Mouse (Mus musculus): ENCODE data around the gene Vcl. TPM values are rescaled to one million over a fixed set of nuclear protein-coding genes. Genes with fewer than 3 reads are reported as not detected.

The Vcl gene
- total RNA-seq, 2 experiments from 2014 or later, result 20.5 to 26.3 TPM

Other genes with a start within 250 kb of the Vcl start
- 10 to 100 TPM; 16.7 to 18.7 TPM for gene Fut11, start 234.4 kb upstream of the Vcl start, total RNA-seq (2021)
- 10 to 100 TPM; 45.5 to 50.4 TPM for gene Chchd1, start 226.4 kb upstream of the Vcl start, total RNA-seq (2021)
- 100 to 1,000 TPM; 131 to 196 TPM for gene Zswim8, start 221.8 kb upstream of the Vcl start, total RNA-seq (2021)
- 10 to 100 TPM; 17.4 to 20.5 TPM for gene Ndst2, start 194.8 kb upstream of the Vcl start, total RNA-seq (2021)
- 100 to 1,000 TPM; 322 to 378 TPM for gene Camk2g, start 135.3 kb upstream of the Vcl start, total RNA-seq (2021)
- gene Plau, start 92.7 kb upstream of the Vcl start, total RNA-seq (2021), result 1 to 10 TPM; 6.0 to 8.3 TPM
- gene Ap3m1, start 123.1 kb downstream of the Vcl start, total RNA-seq (2021), result 10 to 100 TPM; 61.7 to 62.0 TPM
- 10 to 100 TPM; 63.6 to 66.2 TPM for gene Adk, start 123.2 kb downstream of the Vcl start, total RNA-seq (2021)